Mouse (Mus musculus) small intestine, adult 2 months (tissue): Measurements from ENCODE around the gene Prg2.

ENCODE experiments used
- CTCF ChIP-seq: fragments of 200-500 bp; IDR thresholded peaks from 2 replicates; pipeline ENCODE4 v1.5.1; 2012; ENCODE audit warnings: low read depth, mild to moderate bottlenecking, control low read depth, inconsistent platforms, low read length, moderate library complexity, mixed read lengths; ENCODE audit not compliant: insufficient replicate concordance, insufficient read length; ENCODE audit errors: extremely low read depth
- POLR2A ChIP-seq: fragments of 200-500 bp; IDR thresholded peaks from 2 replicates; pipeline ENCODE4 v1.6.1; 2012; ENCODE audit warnings: low read depth, mild to moderate bottlenecking, control low read depth, inconsistent platforms, low read length, moderate library complexity

DNA sequence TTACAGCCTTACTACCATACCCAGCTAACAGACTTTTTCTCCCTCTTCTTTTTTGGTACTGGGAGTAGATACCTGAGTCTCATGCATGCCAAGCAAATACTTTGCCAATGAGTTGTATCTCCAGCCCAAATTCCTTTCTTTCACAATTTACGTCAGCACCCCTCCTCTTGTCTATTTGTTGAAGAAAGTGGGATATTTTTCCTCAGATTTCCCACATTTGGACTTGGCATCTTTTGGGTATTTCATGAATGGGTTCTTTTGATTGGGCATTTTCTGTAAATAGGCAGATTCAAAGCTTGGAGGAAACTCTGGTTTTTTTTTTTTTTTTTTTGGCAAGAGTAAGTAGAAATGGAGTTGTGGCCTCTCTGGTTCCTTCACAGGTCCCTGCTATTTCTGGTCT lies 28.0 kb upstream of the Prg2 start:
- no peak for TF ChIP-seq CTCF
- TF ChIP-seq POLR2A: no peak
